Mouse (Mus musculus) heart, embryonic 16.5 days (tissue): ENCODE results near the gene Gucy1b2. TPM values are rescaled to one million over a fixed set of nuclear protein-coding genes. Genes with fewer than 3 reads are reported as not detected.
A peak's percentile ranks its signal among the peaks of the same experiment; 100 is the strongest.

Experiments
- ATAC-seq: fragments of 200-750 bp; cut with Nextera tagmentation; replicated peaks from 2 replicates; pipeline ENCODE4 v1.8.0; 2017; ENCODE audit warnings: moderate number of reproducible peaks; ENCODE audit not compliant: insufficient read depth, low FRiP score; ENCODE audit errors: extremely low read depth
- H3K27ac ChIP-seq: fragments of 300-500 bp; sonication (generic); 2 replicates; pipeline ENCODE4 v1.5.1; 2014; ENCODE audit warnings: mild to moderate bottlenecking, low read length, control low read depth, moderate library complexity
- H3K27me3 ChIP-seq: fragments of 300-500 bp; sonication (generic); 2 replicates; pipeline ENCODE4 v1.6.1; 2014; ENCODE audit warnings: low read length, mixed read lengths; ENCODE audit not compliant: control insufficient read depth, insufficient read depth
- H3K36me3 ChIP-seq: fragments of 300-500 bp; sonication (generic); 2 replicates; pipeline ENCODE4 v1.6.1; 2014; ENCODE audit not compliant: control insufficient read depth, insufficient read depth
- H3K4me1 ChIP-seq: fragments of 300-500 bp; sonication (generic); 2 replicates; pipeline ENCODE4 v1.6.1; 2014; ENCODE audit warnings: low read length, mixed read lengths; ENCODE audit not compliant: control insufficient read depth, insufficient read depth
- H3K4me2 ChIP-seq: fragments of 300-500 bp; sonication (generic); 2 replicates; pipeline ENCODE4 v1.6.1; 2014; ENCODE audit warnings: low read depth, mild to moderate bottlenecking, control low read depth, low read length
- H3K4me3 ChIP-seq: fragments of 300-500 bp; sonication (generic); 2 replicates; pipeline ENCODE4 v1.5.1; 2014; ENCODE audit warnings: mild to moderate bottlenecking, control low read depth, low read length
- H3K9ac ChIP-seq: fragments of 300-500 bp; sonication (generic); 2 replicates; pipeline ENCODE4 v1.6.1; 2014; ENCODE audit warnings: low read length, control low read depth
- H3K9me3 ChIP-seq: fragments of 300-500 bp; sonication (generic); replicated peaks from 2 replicates; pipeline ENCODE4 v1.6.1; 2016; ENCODE audit warnings: low read length; ENCODE audit not compliant: control insufficient read depth
- WGBS: fragments of 180-500 bp; shearing (Covaris S2); extraction: QIAGEN DNeasy Blood & Tissue Kit; methylation state at CpG from one replicate; pipeline ENCODE4 v1.1.7; 2014; 5-methylcytosine and 5-hydroxymethylcytosine counted together
- polyA plus RNA-seq: library from polyadenylated mRNA; unstranded; fragments of >200 nt; fragmentation: Nextera tagmentation; extraction: Ambion mirVana; gene quantifications from 2 replicates; pipeline ENCODE4 v1.2.1, GENCODE M21; 2015

The Gucy1b2 gene
- polyA plus RNA-seq, 1 experiment from 2014 or later = 0.17 TPM

DNA sequence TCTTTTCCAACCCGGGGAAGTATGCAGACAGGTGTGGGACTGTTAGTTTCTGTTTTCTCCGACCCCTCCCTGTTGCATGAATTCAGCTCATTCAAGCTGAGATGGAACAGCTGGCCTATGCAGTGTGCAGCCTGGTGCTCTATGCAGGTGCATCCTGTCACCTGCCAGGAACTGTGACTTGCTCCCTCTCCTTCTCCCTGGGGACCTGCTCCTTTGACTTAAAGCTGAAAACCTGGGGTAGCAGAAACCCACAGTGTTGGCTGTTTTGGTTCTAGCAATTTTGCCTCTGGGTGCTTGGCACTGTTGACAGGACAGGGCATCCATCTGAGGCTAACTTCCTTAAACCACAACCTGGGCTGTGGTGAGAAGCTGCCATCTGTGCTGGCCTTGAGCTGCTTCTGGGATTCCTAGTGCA, 30.8 kb downstream of the Gucy1b2 start:
- peak; percentile 58; the same call in 1 of the 2 replicates for ATAC-seq
- Histone ChIP-seq H3K27ac (no peak overlapping the region), H3K36me3 (no peaks in the 10 kb centered on the region), H3K4me3 (no peak overlapping the region), H3K27me3 (no peaks in the 10 kb centered on the region), H3K4me2 (no peak overlapping the region), H3K9me3 (no peaks in the 10 kb centered on the region), H3K9ac (no peak overlapping the region), H3K4me1 (no peaks in the 10 kb centered on the region)
- WGBS = 58% methylated on average over 2 of the region's 2 CpGs

DNA sequence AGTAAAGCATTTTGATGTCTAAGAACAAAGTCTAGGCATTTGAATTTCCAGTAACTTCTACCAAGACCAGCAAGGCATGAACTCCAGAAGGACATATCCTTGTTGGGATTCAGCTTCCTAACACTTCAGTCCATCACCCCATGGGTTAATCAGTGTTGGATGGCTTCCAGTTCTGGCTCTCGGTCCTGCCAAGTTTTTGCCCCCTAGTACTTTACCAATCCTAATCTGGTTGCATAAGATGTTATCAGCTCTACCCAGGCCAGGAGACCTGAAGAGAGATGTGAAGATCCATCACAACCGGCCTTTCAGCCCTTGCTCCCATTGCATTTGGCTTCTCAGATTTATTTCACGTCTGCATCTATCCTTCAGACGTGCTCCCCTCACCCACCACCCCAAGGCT, 33.8 kb downstream of the Gucy1b2 start:
- ATAC-seq = no peak
- Histone ChIP-seq H3K4me1 (peaks cover 5% of the 10 kb centered on the region), H3K27me3 (no peaks in the 10 kb centered on the region), H3K9ac (no peak overlapping the region), H3K9me3 (no peaks in the 10 kb centered on the region), H3K27ac (no peak overlapping the region), H3K36me3 (no peaks in the 10 kb centered on the region), H3K4me3 (no peak overlapping the region), H3K4me2 (no peak overlapping the region)
- WGBS = 57% methylated on average over 4 of the region's 4 CpGs

DNA sequence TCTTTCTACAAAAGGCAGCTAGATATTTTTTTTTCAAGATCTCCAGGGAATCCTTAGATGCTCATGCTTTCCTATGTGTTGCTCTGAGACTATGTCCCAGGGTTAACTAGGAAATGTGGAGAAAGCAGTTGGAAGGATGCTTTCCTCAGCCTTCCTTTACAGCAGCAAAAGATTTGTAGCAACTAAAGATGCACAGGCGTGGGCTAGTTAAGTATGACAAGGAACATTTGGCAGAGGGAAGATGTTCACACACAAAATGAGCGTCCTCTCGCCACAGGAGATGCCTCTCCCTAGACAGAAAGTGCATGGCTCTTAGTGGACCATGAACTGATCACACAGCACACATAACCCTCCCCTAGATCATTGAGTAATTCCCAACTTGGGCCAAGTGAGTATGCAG, 38.6 kb downstream of the Gucy1b2 start:
- Histone ChIP-seq H3K4me2 (no peak overlapping the region), H3K27ac (peak overlapping the region; percentile 49; the same call in 1 of the 2 replicates), H3K9me3 (no peaks in the 10 kb centered on the region), H3K9ac (no peak overlapping the region), H3K4me3 (no peak overlapping the region), H3K36me3 (no peaks in the 10 kb centered on the region), H3K4me1 (peaks cover 22% of the 10 kb centered on the region), H3K27me3 (no peaks in the 10 kb centered on the region)
- no peak for ATAC-seq
- 69% methylated on average over 3 of the region's 3 CpGs for WGBS

GRCm38 (mm10) chr14:62416742-62417134, 39.4 kb downstream of the Gucy1b2 start:
- peak; percentile 84 for ATAC-seq
- Histone ChIP-seq H3K27me3 (no peaks in the 10 kb centered on the region), H3K9me3 (no peaks in the 10 kb centered on the region), H3K9ac (no peak overlapping the region), H3K36me3 (no peaks in the 10 kb centered on the region), H3K27ac (peak overlapping the region; percentile 53; the same call in 1 of the 2 replicates), H3K4me3 (no peak overlapping the region), H3K4me1 (peaks cover 22% of the 10 kb centered on the region), H3K4me2 (no peak overlapping the region)
- 11% methylated on average over 1 of the region's 1 CpGs for WGBS

GRCm38 (mm10) chr14:62416007-62416741, 39.9 kb downstream of the Gucy1b2 start:
- 67% methylated on average over 7 of the region's 7 CpGs for WGBS
- no peak overlapping the region for H3K4me3 ChIP-seq
- H3K9ac ChIP-seq = no peak overlapping the region
- no peak for ATAC-seq
- no peak overlapping the region for H3K4me2 ChIP-seq
- H3K36me3 ChIP-seq = no peaks in the 10 kb centered on the region
- 0 out of 2 replicates have a peak overlapping the region, but pooled peaks have one; percentile 53 for H3K27ac ChIP-seq
- peaks cover 22% of the 10 kb centered on the region for H3K4me1 ChIP-seq
- H3K27me3 ChIP-seq = no peaks in the 10 kb centered on the region
- H3K9me3 ChIP-seq = no peaks in the 10 kb centered on the region

GRCm38 (mm10) chr14:62395346-62395745, 60.7 kb downstream of the Gucy1b2 start:
- WGBS = 70% methylated on average over 2 of the region's 2 CpGs

GRCm38 (mm10) chr14:62392754-62393153, 63.3 kb downstream of the Gucy1b2 start:
- H3K27ac ChIP-seq = no peak overlapping the region
- no peak for ATAC-seq
- 56% methylated on average over 4 of the region's 4 CpGs for whole genome bisulfite sequencing
- H3K9ac ChIP-seq = no peak overlapping the region
- no peak overlapping the region for H3K4me2 ChIP-seq
- H3K27me3 ChIP-seq = no peaks in the 10 kb centered on the region
- H3K9me3 ChIP-seq = no peaks in the 10 kb centered on the region
- no peak overlapping the region for H3K4me3 ChIP-seq
- no peaks in the 10 kb centered on the region for H3K36me3 ChIP-seq
- H3K4me1 ChIP-seq = peaks cover 7% of the 10 kb centered on the region

More at GRCm38 (mm10) chr14:62395346-62395745, 60.7 kb downstream of the Gucy1b2 start:
- Histone ChIP-seq H3K4me2 (no peak overlapping the region), H3K4me1 (0 out of 2 replicates have a peak, but pooled peaks cover 2% of the 10 kb centered on the region), H3K27me3 (no peaks in the 10 kb centered on the region), H3K9ac (no peak overlapping the region), H3K36me3 (no peaks in the 10 kb centered on the region), H3K9me3 (no peaks in the 10 kb centered on the region), H3K4me3 (no peak overlapping the region), H3K27ac (no peak overlapping the region)
- ATAC-seq = no peak

- WGBS = 71% methylated on average over 9 of the region's 9 CpGs
- no peak overlapping the region for H3K4me2 ChIP-seq
- H3K9ac ChIP-seq = no peak overlapping the region
- H3K4me3 ChIP-seq = no peak overlapping the region
- no peak overlapping the region for H3K27ac ChIP-seq
- no peaks in the 10 kb centered on the region for H3K27me3 ChIP-seq
- H3K36me3 ChIP-seq = no peaks in the 10 kb centered on the region
- ATAC-seq = no peak
- peaks cover 5% of the 10 kb centered on the region for H3K4me1 ChIP-seq
- H3K9me3 ChIP-seq = no peaks in the 10 kb centered on the region
Measured at GRCm38 (mm10) chr14:62389729-62390536, 66.2 kb downstream of the Gucy1b2 start.
